Mouse (Mus musculus) ovary, postnatal 36 days (tissue): ENCODE data around the gene Gria1.

ENCODE experiments used
- DNase-seq: peaks from one replicate; pipeline ENCODE4 v3.0.0; 2022; ENCODE audit warnings: low spot score, mixed read lengths

The Gria1 gene

DNA sequence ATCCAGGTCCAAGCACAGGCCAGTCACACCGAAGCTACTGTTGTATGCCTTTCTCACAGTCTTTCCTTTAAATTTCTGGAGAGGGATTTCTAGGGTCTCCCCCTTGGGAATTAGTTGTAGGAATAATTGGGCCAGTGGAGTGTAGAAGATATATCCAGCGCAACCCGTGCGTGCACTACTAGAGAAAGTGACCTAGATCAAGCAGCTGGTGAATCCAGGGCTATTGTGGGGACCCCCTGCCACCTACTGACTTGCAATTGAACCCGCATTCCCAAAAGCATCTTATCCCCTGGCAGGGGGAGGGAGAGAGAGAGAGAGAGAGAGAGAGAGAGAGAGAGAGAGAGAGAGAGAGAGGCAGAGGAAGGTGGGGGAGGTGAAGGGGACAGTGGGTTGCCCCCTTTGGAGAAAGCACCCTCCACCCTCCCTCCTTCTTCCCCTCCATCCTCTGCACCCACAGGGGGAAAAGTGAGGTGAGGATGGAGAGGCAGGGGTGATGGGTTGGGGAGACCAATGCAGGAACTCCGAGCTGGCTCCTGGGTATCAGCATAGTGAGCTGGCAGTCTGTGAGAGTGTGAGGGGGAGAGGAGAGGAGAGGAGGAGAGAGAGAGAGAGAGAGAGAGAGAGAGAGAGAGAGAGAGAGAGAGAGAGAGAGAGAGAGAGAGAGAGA, at the start of gene Gria1:
TSS of gene Gria1 (plus strand) at position 364 of the 667 bp plus-strand sequence.
- DNase-seq: no peak

- no peak for DNase-seq
These were observed 49.4 kb upstream of the Gria1 start for GRCm38 (mm10) chr11:56961751-56962150.

DNA sequence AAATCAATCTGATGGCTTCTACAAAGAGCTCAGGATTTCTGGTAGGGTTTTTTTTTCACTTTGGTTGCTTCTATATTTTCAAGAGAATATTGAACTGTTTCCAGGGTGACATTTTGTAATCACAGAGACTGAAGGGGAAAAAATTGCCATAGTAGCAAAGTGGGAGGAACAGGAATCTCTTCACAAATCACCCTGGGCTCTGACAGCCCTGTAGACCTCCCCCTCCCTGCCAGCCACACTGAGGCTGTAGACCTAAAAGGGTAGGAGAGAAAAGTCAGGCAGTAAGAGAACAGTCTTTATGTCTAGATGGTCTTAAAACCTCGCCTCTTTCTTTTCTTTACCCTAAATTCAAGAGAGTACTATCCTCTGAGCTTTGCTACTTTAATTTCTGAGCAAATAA, 38.4 kb upstream of the Gria1 start:
- DNase-seq: no peak

DNA sequence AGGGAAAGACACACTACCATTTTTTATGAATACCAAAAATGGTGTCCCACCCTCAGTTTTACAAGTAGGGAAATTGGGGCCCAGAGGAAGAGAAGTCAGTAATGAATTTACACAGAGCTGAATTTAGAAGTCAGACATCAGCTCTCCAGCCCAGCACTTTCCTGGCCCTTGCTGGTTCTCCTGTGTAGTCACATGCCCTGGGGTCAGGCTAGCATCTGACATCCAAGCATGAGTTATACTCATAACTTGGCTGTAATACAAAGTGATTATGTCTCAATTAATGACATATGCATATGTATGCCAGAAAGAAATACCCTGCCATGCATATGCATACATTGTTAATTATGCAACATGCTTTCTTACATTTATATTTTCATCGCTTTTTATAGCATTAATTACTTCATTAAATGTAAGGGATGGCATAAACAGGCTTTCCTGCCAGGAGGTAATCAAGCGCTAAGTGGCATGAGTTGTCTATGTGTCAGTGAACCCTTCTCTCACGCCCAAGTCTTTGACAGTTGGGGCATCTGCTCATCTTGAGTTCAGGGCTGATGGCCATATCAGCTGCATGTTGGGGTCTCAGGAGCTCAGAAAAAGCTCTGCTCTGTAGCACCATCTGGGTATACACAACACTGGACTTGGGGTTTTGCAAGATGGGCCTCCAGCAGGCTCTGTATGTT, 26.7 kb upstream of the Gria1 start:
- no peak for DNase-seq

DNA sequence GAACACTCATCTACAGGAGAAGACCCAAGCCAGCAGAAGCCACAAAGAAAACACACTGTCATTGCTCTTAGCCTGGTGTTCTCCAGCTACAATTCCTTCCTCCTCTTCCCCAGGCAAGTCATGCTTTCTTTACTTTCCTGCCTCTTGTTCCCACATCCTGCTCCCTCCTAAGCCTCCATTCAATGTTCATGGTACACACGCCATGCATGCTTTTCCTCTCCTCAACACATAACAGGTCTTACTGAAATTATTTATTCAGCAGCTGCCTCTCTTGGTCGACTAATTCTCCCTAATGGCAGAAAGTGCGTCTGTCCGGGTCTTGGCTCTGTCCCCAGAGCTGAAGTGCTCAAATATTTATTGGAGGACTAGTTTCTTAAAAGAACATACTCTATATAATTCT, 25.7 kb upstream of the Gria1 start:
- no peak for DNase-seq

- DNase-seq: peak; percentile 10
These were observed 11.6 kb upstream of the Gria1 start for GRCm38 (mm10) chr11:56999601-57000001.

- DNase-seq: no peak
These were observed 6.6 kb upstream of the Gria1 start for GRCm38 (mm10) chr11:57004611-57005010.

- no peak for DNase-seq
These were observed 5.8 kb upstream of the Gria1 start for GRCm38 (mm10) chr11:57005341-57005740.

- no peak for DNase-seq
These were observed 3.4 kb upstream of the Gria1 start for GRCm38 (mm10) chr11:57007790-57008189.

GRCm38 (mm10) chr11:57010611-57011010, 576 bp upstream of the Gria1 start:
- DNase-seq: no peak

DNA sequence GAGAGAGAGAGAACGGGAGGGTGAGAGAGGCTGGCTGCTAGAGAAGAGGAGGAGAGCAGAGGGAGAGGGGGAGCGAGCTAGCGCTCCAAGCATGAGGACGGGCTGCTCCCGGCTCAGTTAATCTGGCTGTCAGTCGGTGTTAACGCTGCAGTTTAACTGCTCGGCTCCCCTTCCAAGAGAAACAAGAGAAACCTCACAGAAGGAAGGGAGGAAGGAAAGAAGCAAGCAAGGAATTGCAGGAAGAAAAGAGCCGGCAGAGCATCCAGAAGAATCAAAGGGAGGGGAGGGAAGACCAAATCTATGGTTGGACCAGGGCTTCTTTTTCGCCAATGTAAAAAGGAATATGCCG, 478 bp downstream of the Gria1 start:
- DNase-seq: no peak

DNA sequence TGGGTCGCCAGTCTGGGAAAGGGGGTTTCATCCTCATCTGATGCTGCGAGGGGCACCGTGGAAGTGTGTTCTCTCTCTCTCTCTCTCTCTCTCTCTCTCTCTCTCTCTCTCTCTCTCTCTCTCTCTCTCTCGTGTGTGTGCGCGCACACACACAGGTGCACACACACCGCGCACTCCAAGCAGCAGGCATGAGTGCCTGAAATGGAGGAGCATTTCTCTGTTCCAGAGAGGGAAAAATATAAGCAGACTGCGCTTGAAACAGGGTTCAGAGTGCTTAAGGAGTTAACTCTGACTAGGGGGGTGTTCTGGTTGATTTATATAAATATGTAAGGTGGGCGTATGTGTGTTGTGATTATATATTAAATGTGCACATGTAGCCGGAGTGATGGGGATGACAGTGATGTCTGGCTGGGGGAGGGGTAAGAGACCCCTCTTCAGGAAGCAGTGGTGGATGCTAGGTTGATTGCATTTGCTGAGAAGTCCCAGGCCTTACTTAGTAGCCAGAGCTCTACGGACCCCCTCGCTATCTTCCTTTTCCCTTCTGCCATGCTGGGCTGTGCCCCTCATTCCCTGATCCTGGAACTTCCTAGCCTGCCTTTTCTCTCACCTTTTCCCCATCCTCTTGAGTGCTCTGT, 1.2 kb downstream of the Gria1 start:
- DNase-seq: no peak

- DNase-seq: no peak
These were observed 2.4 kb downstream of the Gria1 start for GRCm38 (mm10) chr11:57013464-57014190.

DNA sequence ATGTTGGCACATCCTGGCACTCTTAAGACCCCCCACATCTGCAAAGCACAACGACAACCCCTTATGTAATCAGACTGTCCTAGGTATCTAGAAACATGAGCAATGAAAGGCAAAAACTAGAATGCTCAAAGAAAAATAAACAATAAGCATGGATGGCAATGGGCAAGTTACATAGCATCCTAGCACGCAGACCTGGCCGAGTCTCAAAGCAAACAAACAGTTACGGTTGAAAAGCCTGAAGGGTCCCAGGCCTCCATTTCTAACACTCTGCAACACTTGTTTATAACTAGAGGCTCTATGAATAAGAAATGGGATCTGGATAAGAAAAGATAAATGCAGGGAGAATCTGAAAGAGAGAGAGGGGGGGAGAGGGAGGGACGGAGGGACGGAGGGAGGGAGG, 3.2 kb downstream of the Gria1 start:
- no peak for DNase-seq

DNA sequence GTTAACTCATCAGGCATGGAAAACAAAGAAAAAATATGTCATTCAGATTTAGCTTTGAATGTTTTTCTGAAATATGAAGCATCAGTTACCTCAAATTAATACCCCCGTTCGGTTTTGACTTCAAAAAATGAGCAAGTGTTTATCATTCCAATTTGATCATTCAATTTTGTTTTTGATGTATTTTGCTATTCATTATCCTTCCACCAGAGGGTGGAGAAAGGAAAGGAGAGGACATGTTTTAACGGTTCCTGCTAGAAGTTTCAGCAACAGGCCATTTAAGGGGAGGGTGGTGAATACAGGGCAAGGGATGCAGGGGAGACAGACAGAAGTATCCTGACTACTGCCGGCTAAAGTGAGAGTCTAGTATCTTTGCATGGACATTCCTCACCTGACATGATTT, 7.3 kb downstream of the Gria1 start:
- DNase-seq: no peak

GRCm38 (mm10) chr11:57022400-57022799, 11.2 kb downstream of the Gria1 start:
- no peak for DNase-seq

- DNase-seq: no peak
These were observed 19.3 kb downstream of the Gria1 start for GRCm38 (mm10) chr11:57030448-57030847.

DNA sequence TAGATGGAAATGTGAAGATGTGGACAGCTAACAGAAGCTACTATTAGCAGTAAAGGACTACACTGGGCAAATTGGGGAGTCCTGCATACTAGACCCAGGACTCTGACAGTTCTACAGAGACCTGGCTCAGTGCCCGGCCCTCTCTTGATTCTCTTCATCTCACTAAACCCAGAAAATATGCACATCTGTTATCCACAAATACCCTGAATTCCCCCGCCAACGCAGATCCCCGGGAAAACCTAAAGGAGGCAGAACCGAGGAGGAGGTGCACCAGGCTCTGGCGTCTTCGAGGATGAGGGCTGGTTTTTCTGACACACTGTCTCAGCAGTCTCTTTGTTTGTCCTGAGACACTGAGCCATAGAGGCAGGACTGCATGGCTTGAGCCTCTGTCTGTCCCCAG, 27.6 kb downstream of the Gria1 start:
- no peak for DNase-seq

GRCm38 (mm10) chr11:57039306-57039705, 28.1 kb downstream of the Gria1 start:
- no peak for DNase-seq

DNA sequence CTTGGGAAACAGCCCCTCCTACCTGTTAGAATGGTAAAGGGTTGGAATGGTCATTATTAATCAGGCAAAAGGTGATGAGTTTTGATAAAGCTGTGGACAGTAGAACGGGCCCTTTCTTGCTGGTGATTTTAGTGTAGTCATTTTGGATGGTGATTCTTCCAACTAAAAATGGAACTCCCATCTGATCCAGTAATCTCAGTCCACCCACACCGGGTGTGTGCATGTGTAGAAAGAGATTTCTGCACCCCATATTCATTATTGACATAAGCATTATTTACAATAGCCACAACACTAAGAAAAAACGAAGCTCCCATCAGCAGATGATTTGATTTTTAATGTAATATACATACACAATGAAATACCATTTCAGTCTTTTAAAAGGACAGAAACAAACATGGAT, 30.9 kb downstream of the Gria1 start:
- no peak for DNase-seq

GRCm38 (mm10) chr11:57044146-57044545, 33.0 kb downstream of the Gria1 start:
- DNase-seq: no peak

GRCm38 (mm10) chr11:57051666-57052562, 40.7 kb downstream of the Gria1 start:
- peak; percentile 3 for DNase-seq
